Mouse (Mus musculus) frontal cortex, adult 2 months (tissue): ENCODE data around the gene Ccdc85c. TPM values are rescaled to one million over a fixed set of nuclear protein-coding genes. Genes with fewer than 3 reads are reported as not detected.

Experiments used
- DNase-seq, 2 experiments: peaks; one replicate each; pipeline ENCODE4 v3.0.0; 2022; ENCODE audit warnings: low spot score in 1 of 2; ENCODE audit errors: extremely low spot score in 1 of 2
- polyA plus RNA-seq: library from polyadenylated mRNA; depleted of rRNA; stranded (reverse); fragments of >200 nt; gene quantifications from 2 replicates; pipeline ENCODE4 v1.2.3, GENCODE M21; 2012

Ccdc85c gene
- polyA plus RNA-seq, 1 experiment = 44.2 TPM

DNA sequence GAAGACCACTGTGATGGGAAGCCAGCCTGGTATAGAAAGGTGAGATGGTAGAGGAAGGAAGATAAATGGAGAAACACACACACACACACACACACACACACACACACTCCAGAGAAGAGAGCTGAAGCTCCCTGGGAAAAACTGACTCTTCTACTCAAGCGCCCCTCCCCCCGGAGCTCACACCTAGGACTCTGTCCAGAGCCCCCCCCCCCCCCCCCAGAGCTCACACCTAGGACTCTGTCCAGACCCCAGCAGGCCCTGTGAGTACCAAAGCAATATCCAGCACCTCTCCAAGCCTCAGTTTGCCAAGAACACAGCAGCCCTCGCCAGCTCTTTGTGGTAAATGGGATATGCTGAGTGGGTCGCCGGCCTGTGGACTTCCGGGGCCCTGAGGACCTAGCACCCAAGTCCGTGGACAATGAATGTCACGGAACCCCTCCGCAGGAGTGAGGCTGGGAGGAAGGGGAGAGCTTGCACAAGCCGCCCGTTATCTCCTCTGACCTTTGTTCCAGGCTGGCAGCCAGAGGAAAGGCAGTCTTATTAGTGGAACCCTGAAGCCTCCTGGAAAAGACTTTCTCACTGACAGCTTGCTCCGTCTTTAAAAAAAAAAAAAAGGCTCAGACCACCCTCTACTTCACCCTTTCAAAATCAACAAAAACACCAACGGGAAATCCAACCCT, 4.8 kb downstream of the Ccdc85c start:
- no peak for DNase-seq

- no peak for DNase-seq
Observed at GRCm38 (mm10) chr12:108269699-108270098, 5.5 kb downstream of the Ccdc85c start.

- DNase-seq = no peak
Observed at GRCm38 (mm10) chr12:108268970-108269369, 6.3 kb downstream of the Ccdc85c start.

DNA sequence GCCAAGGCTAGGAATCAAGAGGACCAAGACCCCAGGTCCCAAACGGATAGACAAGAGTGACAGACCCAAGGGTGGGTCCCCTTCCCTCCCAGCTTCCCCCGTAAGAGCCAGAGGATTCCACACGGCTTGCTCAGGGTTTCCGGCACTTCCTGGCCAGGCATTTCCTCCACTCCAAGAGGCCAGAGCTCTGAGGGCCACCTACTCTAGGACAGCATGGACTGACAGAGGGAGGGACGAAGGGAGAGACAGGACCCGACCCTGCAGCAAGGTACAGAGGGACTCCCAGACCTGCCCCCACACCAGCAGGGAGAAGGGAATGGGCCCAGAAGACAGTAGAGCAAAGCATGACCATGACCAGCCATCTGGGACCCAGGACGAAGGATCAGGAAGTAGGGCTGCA, 7.6 kb downstream of the Ccdc85c start:
- no peak for DNase-seq

DNA sequence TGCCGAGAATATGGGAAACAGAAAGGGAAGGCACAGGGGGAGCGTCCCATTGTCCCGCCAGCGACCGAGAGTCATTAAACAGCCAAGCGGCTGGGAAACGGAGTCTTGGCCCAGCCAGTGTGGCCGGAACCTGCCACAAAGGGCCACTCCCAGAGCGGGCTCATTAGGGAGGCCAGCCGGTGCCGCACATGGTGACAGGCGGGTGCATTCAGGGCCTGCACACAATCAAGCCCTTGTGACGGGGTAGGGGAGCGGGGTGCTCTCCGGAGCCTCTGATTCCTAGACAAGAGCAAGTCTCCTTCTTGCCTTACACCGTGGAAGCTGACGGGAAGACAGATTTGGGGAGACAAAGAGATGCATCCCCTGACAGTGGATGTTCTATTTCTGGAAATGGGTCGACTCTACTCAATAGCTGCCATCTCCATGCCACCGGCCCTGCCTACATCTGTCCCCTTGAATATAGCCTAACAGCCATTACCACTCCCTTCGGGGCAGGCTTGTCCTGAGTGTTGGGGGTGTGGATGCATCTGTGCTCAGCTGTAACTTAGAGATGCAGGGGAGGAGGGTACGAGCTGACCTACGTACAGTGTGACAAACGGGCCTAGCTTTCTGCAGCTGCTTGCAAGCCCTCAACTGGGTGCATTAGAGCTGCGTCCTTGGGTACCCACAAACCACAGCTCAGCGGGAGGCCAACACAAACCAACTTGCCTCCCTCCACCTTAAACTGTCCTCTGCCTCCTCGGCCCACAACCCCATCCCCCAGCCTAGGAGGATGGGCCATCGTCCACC, 9.2 kb downstream of the Ccdc85c start:
- peak in 1 of 2 experiments; percentile 48 for DNase-seq

GRCm38 (mm10) chr12:108264918-108265317, 10.3 kb downstream of the Ccdc85c start:
- DNase-seq = no peak

DNA sequence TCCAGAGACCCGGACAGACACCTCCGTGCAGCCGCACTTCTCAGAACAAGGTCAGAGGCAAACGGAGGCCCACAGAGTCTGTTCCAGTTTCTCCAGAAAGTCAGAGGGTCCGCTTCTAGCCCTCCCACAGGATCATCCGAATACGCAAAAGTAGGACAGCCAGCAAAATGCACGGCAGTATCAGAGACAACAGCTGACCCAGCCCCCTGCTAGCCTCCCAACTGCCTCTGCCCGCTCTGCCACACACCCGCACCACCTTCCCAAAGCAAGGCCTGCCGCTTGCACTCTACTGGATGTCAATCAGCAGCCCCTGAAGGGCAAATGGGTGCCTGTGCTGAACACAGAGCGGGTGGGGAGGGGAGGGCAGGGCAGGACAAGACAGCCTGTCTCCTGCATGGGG, 14.3 kb downstream of the Ccdc85c start:
- DNase-seq = no peak

GRCm38 (mm10) chr12:108259322-108260049, 15.7 kb downstream of the Ccdc85c start:
- DNase-seq = no peak

- DNase-seq = no peak
Observed at GRCm38 (mm10) chr12:108256734-108257133, 18.5 kb downstream of the Ccdc85c start.

- DNase-seq = no peak
Observed at GRCm38 (mm10) chr12:108255960-108256359, 19.3 kb downstream of the Ccdc85c start.

DNA sequence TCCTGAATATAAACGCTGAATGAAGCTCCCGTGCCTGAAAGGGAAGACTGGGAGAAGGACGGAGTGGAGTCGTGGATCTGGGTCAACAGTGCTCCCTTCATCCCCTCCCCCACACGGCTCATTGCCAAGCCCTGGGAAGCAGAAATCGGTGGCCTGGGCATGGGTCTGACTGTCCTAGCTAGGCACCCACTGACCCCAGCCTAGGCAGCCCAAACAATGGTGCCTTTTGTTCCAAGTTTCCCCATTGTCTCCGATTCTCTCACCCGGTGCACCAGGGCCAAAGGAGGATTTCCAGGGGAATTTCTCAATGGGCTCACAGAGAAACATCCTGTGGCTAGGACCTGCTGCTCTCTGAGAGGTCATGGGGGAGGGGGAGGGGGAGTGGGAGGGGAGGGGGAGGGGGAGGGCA, 19.7 kb downstream of the Ccdc85c start:
- DNase-seq = peak in 1 of 2 experiments; percentile 55

DNA sequence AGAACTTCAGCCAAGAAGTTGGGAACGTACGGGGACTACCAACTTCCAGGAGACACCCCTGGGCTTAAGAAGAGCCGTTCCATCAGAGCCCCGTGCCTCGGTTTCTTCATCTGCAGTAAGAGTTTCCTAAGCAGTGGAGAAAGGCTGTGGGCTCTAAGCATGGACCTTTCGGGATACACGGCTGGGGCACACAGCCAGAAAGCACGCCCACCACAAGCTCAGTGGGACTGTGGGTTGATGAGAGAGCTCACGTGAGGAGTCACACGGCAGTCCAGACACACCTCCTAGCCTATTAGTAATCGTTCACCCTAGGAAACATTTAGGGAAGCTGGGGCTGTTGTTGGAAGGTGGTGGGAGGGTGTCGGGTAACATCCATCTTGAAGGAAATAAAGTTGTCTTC, 22.2 kb downstream of the Ccdc85c start:
- no peak for DNase-seq

GRCm38 (mm10) chr12:108251825-108252542, 23.2 kb downstream of the Ccdc85c start:
- no peak for DNase-seq

GRCm38 (mm10) chr12:108251034-108251792, 24.0 kb downstream of the Ccdc85c start:
- DNase-seq = no peak

GRCm38 (mm10) chr12:108249522-108249921, 25.7 kb downstream of the Ccdc85c start:
- DNase-seq = no peak

GRCm38 (mm10) chr12:108249019-108249418, 26.2 kb downstream of the Ccdc85c start:
- DNase-seq = no peak

DNA sequence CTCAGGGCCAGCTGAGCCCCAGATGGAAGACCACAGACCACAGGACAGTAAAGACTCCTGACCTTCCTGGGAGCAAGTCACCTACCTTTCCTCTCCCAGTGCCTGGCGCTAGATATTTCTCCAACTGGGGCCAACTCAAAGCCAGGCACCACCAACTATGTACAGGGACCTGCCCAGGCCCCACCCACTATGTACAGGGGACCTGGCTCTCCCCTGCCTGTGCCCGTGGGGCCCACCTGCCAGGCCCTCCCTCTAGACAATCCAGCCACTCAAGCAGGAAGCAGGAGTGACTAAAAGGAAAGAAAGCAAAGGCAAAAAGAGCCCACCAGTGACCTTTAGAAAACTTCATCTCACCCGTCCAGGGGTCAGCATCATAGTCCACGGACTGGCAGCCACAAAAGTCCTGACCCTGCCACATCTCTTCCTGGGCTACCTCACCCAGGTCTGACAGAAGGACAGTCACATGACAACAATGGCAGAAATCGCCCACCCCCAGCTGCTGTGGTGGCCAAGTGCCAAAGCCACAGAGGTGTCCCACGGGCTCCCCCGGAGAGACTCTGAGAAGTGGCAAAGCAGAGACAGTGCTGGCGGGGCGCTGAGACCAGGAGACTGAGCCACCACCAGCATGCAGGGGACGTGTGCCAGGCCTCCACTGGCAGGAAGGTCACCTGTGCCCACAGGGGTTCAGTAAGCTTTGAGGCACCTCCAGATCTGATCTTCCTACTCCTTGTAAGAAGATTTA, 28.3 kb downstream of the Ccdc85c start:
- no peak for DNase-seq

DNA sequence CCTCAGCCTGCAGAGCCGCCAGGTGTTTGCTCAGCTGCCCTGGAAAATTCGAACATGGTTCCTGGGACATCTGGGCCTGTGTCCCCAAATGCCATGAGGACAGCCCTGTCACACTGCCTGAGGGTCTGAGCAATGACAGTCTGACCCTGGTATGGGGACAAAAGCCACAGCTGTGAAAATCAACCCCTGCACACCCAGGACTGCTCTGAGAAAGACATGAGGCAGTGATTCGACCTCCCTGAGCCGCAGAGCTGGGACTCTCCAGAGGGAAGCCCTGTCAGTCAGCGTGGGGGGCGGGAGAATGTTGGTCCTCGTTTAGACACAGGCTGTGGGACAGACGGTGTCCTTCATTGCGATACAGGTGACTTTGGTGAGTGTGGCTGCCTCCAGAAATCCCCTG, 29.6 kb downstream of the Ccdc85c start:
- no peak for DNase-seq

DNA sequence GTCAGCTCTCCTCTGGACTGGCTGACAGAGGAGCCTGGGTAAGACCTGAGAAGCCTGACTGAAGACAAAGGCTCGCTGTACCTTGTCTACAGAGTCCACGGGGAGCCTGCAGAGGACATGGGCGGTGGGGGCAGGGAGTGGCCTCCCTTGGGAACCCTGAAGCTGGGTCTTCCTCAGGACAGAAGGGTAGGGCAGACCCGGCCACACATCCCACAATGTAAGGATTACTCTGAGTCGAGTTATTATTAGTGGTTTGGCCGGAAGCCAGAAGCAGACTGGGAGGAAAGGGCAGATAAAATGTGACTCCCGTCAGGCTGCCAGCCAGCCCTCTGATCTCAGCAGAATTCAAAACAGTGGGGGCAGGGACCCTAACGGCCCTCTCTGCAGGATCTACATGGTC, 30.4 kb downstream of the Ccdc85c start:
- DNase-seq = no peak
